Mouse (Mus musculus) midbrain, embryonic 16.5 days (tissue): Measurements from ENCODE around the gene Gpr165. TPM values are rescaled to one million over a fixed set of nuclear protein-coding genes. Genes with fewer than 3 reads are reported as not detected.

Experiments
- ATAC-seq: fragments of 200-750 bp; cut with Nextera tagmentation; 2 replicates; pipeline ENCODE4 v1.8.0; 2017; ENCODE audit warnings: moderate TSS enrichment
- H3K27ac ChIP-seq: fragments of 300-500 bp; sonication (generic); 2 replicates; pipeline ENCODE4 v1.5.1; 2014; ENCODE audit warnings: mild to moderate bottlenecking, low read length, mixed read lengths
- H3K27me3 ChIP-seq: fragments of 300-500 bp; sonication (generic); 2 replicates; pipeline ENCODE4 v1.6.1; 2014; ENCODE audit warnings: low read depth, low read length, mixed read lengths; ENCODE audit not compliant: control insufficient read depth, insufficient read depth
- H3K36me3 ChIP-seq: fragments of 300-500 bp; sonication (generic); 2 replicates; pipeline ENCODE4 v1.6.1; 2014; ENCODE audit warnings: mild to moderate bottlenecking, low read length, moderate library complexity, mixed read lengths; ENCODE audit not compliant: control insufficient read depth, insufficient read depth
- H3K4me1 ChIP-seq: fragments of 300-500 bp; sonication (generic); 2 replicates; pipeline ENCODE4 v1.6.1; 2014; ENCODE audit warnings: mild to moderate bottlenecking, low read length, mixed read lengths; ENCODE audit not compliant: control insufficient read depth, insufficient read depth
- H3K4me2 ChIP-seq: fragments of 300-500 bp; sonication (generic); 2 replicates; pipeline ENCODE4 v1.6.1; 2014; ENCODE audit warnings: mild to moderate bottlenecking, low read length, mixed read lengths
- H3K4me3 ChIP-seq: fragments of 300-500 bp; sonication (generic); 2 replicates; pipeline ENCODE4 v1.5.1; 2014; ENCODE audit warnings: low read depth, mild to moderate bottlenecking, low read length, moderate library complexity, mixed read lengths
- H3K9ac ChIP-seq: fragments of 300-500 bp; sonication (generic); 2 replicates; pipeline ENCODE4 v1.6.1; 2014; ENCODE audit warnings: low read depth, low read length, mixed read lengths
- H3K9me3 ChIP-seq: fragments of 300-500 bp; sonication (generic); replicated peaks from 2 replicates; pipeline ENCODE4 v1.6.1; 2014; ENCODE audit warnings: mild to moderate bottlenecking, low read length, mixed read lengths; ENCODE audit not compliant: control insufficient read depth, poor library complexity, severe bottlenecking
- WGBS: fragments of 180-500 bp; shearing (Covaris S2); extraction: QIAGEN DNeasy Blood & Tissue Kit; methylation state at CpG from one replicate; pipeline ENCODE4 v1.1.7; 2014; 5-methylcytosine and 5-hydroxymethylcytosine counted together
- polyA plus RNA-seq: library from polyadenylated mRNA; unstranded; fragments of >200 nt; fragmentation: Nextera tagmentation; extraction: Ambion mirVana; gene quantifications from 2 replicates; pipeline ENCODE4 v1.2.1, GENCODE M21; 2015

Gene Gpr165
- 12.7 TPM in 2 replicates for polyA plus RNA-seq

DNA sequence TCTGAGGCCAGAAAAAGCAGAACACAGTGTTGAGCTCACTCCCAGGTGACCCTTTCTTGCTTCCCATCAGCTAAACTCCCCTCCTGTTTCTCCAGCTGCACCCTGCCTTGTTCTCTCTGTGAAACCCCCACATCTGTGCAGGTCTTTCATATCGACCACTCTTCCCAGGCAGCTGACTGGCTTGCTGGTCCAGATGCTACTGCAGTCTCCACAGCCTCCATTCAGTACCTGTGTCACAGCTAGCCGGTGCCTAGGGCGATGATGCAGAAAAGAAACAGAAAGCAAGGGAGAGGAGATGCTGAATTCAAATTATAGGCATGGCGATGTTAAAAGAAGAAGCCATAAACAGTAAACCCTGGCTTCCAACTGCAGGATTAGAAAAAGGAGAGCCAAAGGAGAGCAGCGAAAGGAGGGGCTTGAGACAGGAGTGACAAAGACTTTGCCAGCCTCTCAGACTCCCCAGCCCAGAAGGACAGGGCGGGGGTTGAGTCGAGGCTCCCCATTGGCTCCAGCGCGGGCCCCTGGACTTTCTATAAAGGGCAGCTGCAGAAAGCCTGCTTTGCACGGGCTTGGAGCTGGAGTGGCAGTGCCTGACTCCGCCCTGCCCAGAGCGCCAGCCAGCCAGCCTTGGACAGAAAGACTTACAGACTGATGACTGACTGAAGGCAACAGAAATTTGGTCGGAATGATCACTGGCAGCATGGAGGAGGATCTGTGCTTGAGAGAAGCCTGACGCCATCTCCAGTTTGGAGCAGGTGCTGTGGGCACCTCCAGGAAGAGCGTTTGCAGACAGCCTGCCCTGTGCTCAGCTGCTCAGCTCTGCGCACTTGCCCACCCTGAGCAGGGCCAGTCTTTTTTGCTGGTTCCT, at the start of gene Gpr165:
Gene Gpr165 (plus strand): TSS at position 535 of the 868 bp plus-strand sequence.
- peak within 1 kb of the TSS; percentile 35 for H3K27ac ChIP-seq
- H3K9ac ChIP-seq: peak within 1 kb of the TSS; percentile 61
- ATAC-seq: peak; percentile 100
- peak within 1 kb of the TSS; percentile 55 for H3K4me2 ChIP-seq
- WGBS: 17% methylated on average over 16 of the region's 16 CpGs
- no peaks in the 10 kb centered on the region for H3K9me3 ChIP-seq
- peaks cover 3% of the 10 kb centered on the region; the same call in 1 of the 2 replicates for H3K4me1 ChIP-seq
- H3K4me3 ChIP-seq: peak within 1 kb of the TSS; percentile 43
- no peaks in the 10 kb centered on the region for H3K36me3 ChIP-seq
- H3K27me3 ChIP-seq: no peaks in the 10 kb centered on the region

GRCm38 (mm10) chrX:96674871-96675270, 38.4 kb upstream of the Gpr165 start:
- WGBS: 52% methylated on average over 1 of the region's 1 CpGs

More at GRCm38 (mm10) chrX:96674871-96675270, 38.4 kb upstream of the Gpr165 start:
- Histone ChIP-seq H3K9me3 (no peaks in the 10 kb centered on the region), H3K9ac (no peak overlapping the region), H3K27ac (no peak overlapping the region), H3K4me1 (no peaks in the 10 kb centered on the region), H3K4me3 (no peak overlapping the region), H3K4me2 (no peak overlapping the region), H3K27me3 (no peaks in the 10 kb centered on the region), H3K36me3 (no peaks in the 10 kb centered on the region)
- no peak for ATAC-seq
